Mouse (Mus musculus): ENCODE measurements around the gene Unc79. TPM values are rescaled to one million over a fixed set of nuclear protein-coding genes. Genes with fewer than 3 reads are reported as not detected.

Unc79 gene
- total RNA-seq, 1 experiment from 2014 or later = 0.35 TPM

- no peak for ATAC-seq (replicated peaks in 1 of 2; ENCODE audit: insufficient read depth in 1 of 2, low FRiP score in 2 of 2, low TSS enrichment in 1 of 2, low read depth in 1 of 2, poor library complexity in 2 of 2, severe bottlenecking in 2 of 2)
These were observed 146.5 kb downstream of the Unc79 start for GRCm38 (mm10) chr12:103095160-103095559.

- ATAC-seq (replicated peaks in 1 of 2; ENCODE audit: insufficient read depth in 1 of 2, low FRiP score in 2 of 2, low TSS enrichment in 1 of 2, low read depth in 1 of 2, poor library complexity in 2 of 2, severe bottlenecking in 2 of 2) = peak; percentile 33 to 65; a peak in 2 of 4 replicates
These were observed 150.5 kb downstream of the Unc79 start for GRCm38 (mm10) chr12:103099185-103099584.

- ATAC-seq (replicated peaks in 1 of 2; ENCODE audit: insufficient read depth in 1 of 2, low FRiP score in 2 of 2, low TSS enrichment in 1 of 2, low read depth in 1 of 2, poor library complexity in 2 of 2, severe bottlenecking in 2 of 2) = peak in 1 of 2 experiments; percentile 5; a peak in 1 of 4 replicates
These were observed 151.4 kb downstream of the Unc79 start for GRCm38 (mm10) chr12:103100088-103100487.

GRCm38 (mm10) chr12:103103041-103103440, 154.4 kb downstream of the Unc79 start:
- ATAC-seq (replicated peaks in 1 of 2; ENCODE audit: insufficient read depth in 1 of 2, low FRiP score in 2 of 2, low TSS enrichment in 1 of 2, low read depth in 1 of 2, poor library complexity in 2 of 2, severe bottlenecking in 2 of 2) = no peak

- ATAC-seq (replicated peaks in 1 of 2; ENCODE audit: insufficient read depth in 1 of 2, low FRiP score in 2 of 2, low TSS enrichment in 1 of 2, low read depth in 1 of 2, poor library complexity in 2 of 2, severe bottlenecking in 2 of 2) = peak; percentile 82 to 89
These were observed 154.9 kb downstream of the Unc79 start for GRCm38 (mm10) chr12:103103601-103104000.

- ATAC-seq (replicated peaks in 1 of 2; ENCODE audit: insufficient read depth in 1 of 2, low FRiP score in 2 of 2, low TSS enrichment in 1 of 2, low read depth in 1 of 2, poor library complexity in 2 of 2, severe bottlenecking in 2 of 2) = no peak
These were observed 160.6 kb downstream of the Unc79 start for GRCm38 (mm10) chr12:103109301-103109700.

- peak; percentile 17 to 42; a peak in 1 of 4 replicates for ATAC-seq (replicated peaks in 1 of 2; ENCODE audit: insufficient read depth in 1 of 2, low FRiP score in 2 of 2, low TSS enrichment in 1 of 2, low read depth in 1 of 2, poor library complexity in 2 of 2, severe bottlenecking in 2 of 2)
These were observed 168.0 kb downstream of the Unc79 start for GRCm38 (mm10) chr12:103116639-103117038.

- no peak for ATAC-seq (replicated peaks in 1 of 2; ENCODE audit: insufficient read depth in 1 of 2, low FRiP score in 2 of 2, low TSS enrichment in 1 of 2, low read depth in 1 of 2, poor library complexity in 2 of 2, severe bottlenecking in 2 of 2)
These were observed 169.0 kb downstream of the Unc79 start for GRCm38 (mm10) chr12:103117517-103118193.

GRCm38 (mm10) chr12:103121928-103122327, 173.3 kb downstream of the Unc79 start:
- ATAC-seq (replicated peaks in 1 of 2; ENCODE audit: insufficient read depth in 1 of 2, low FRiP score in 2 of 2, low TSS enrichment in 1 of 2, low read depth in 1 of 2, poor library complexity in 2 of 2, severe bottlenecking in 2 of 2) = no peak

GRCm38 (mm10) chr12:103123861-103124260, 175.2 kb downstream of the Unc79 start:
- no peak for ATAC-seq (replicated peaks in 1 of 2; ENCODE audit: insufficient read depth in 1 of 2, low FRiP score in 2 of 2, low TSS enrichment in 1 of 2, low read depth in 1 of 2, poor library complexity in 2 of 2, severe bottlenecking in 2 of 2)

GRCm38 (mm10) chr12:103128914-103129313, 180.3 kb downstream of the Unc79 start:
- ATAC-seq (replicated peaks in 1 of 2; ENCODE audit: insufficient read depth in 1 of 2, low FRiP score in 2 of 2, low TSS enrichment in 1 of 2, low read depth in 1 of 2, poor library complexity in 2 of 2, severe bottlenecking in 2 of 2) = no peak

GRCm38 (mm10) chr12:103129395-103130248, 181.0 kb downstream of the Unc79 start:
- peak; percentile 89 to 92 for ATAC-seq (replicated peaks in 1 of 2; ENCODE audit: insufficient read depth in 1 of 2, low FRiP score in 2 of 2, low TSS enrichment in 1 of 2, low read depth in 1 of 2, poor library complexity in 2 of 2, severe bottlenecking in 2 of 2)

- ATAC-seq (replicated peaks in 1 of 2; ENCODE audit: insufficient read depth in 1 of 2, low FRiP score in 2 of 2, low TSS enrichment in 1 of 2, low read depth in 1 of 2, poor library complexity in 2 of 2, severe bottlenecking in 2 of 2) = no peak
These were observed 182.8 kb downstream of the Unc79 start for GRCm38 (mm10) chr12:103131419-103131818.

GRCm38 (mm10) chr12:103142550-103143010, 193.9 kb downstream of the Unc79 start:
- peak; percentile 60 to 77 for ATAC-seq (replicated peaks in 1 of 2; ENCODE audit: insufficient read depth in 1 of 2, low FRiP score in 2 of 2, low TSS enrichment in 1 of 2, low read depth in 1 of 2, poor library complexity in 2 of 2, severe bottlenecking in 2 of 2)

- ATAC-seq (replicated peaks in 1 of 2; ENCODE audit: insufficient read depth in 1 of 2, low FRiP score in 2 of 2, low TSS enrichment in 1 of 2, low read depth in 1 of 2, poor library complexity in 2 of 2, severe bottlenecking in 2 of 2) = peak; percentile 77 to 82
These were observed 195.3 kb downstream of the Unc79 start for GRCm38 (mm10) chr12:103143798-103144565.

GRCm38 (mm10) chr12:103150247-103150646, 201.6 kb downstream of the Unc79 start:
- no peak for ATAC-seq (replicated peaks in 1 of 2; ENCODE audit: insufficient read depth in 1 of 2, low FRiP score in 2 of 2, low TSS enrichment in 1 of 2, low read depth in 1 of 2, poor library complexity in 2 of 2, severe bottlenecking in 2 of 2)

GRCm38 (mm10) chr12:103154927-103155326, 206.3 kb downstream of the Unc79 start:
- ATAC-seq (replicated peaks in 1 of 2; ENCODE audit: insufficient read depth in 1 of 2, low FRiP score in 2 of 2, low TSS enrichment in 1 of 2, low read depth in 1 of 2, poor library complexity in 2 of 2, severe bottlenecking in 2 of 2) = no peak

- no peak for ATAC-seq (replicated peaks in 1 of 2; ENCODE audit: insufficient read depth in 1 of 2, low FRiP score in 2 of 2, low TSS enrichment in 1 of 2, low read depth in 1 of 2, poor library complexity in 2 of 2, severe bottlenecking in 2 of 2)
These were observed 206.7 kb downstream of the Unc79 start for GRCm38 (mm10) chr12:103155406-103155805.
